Mouse (Mus musculus) G1E-ER4 (cell line): ENCODE measurements around the gene Lrch1. TPM values are rescaled to one million over a fixed set of nuclear protein-coding genes. Genes with fewer than 3 reads are reported as not detected.

Experiments used
- GATA1 ChIP-seq: IDR thresholded peaks from one replicate; pipeline ENCODE4 v1.8.0; 2012; ENCODE audit warnings: low read length, inconsistent platforms
- polyA plus RNA-seq: library from polyadenylated mRNA; stranded (reverse); fragments of >175 nt; gene quantifications from 2 replicates; pipeline ENCODE4 v1.2.3, GENCODE M21; 2012

Gene Lrch1
- polyA plus RNA-seq, 1 experiment = not detected

- no peak for TF ChIP-seq GATA1
Observed at GRCm38 (mm10) chr14:74889304-74889703, 58.4 kb downstream of the Lrch1 start.

DNA sequence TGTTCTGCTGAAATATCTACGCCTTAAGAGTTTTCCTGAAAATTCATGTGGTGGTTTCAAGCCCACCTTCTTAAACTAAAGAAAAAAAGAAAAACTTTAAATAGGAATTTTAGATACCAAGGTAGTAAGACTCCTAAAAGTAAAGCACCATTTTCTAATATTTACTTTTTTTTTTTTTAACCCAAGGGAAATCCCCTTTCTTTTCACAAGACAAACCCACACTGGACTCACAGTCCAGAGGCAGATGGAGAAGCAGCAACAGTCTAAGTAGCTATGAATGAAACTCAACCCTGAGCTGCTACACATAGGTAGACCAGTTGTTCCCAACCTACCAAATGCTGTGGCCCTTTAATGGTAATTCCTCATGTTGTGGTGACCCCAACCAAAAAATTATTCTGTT lies 59.6 kb downstream of the Lrch1 start:
- no peak for TF ChIP-seq GATA1

- no peak for TF ChIP-seq GATA1
Observed at GRCm38 (mm10) chr14:74886453-74886852, 61.2 kb downstream of the Lrch1 start.

DNA sequence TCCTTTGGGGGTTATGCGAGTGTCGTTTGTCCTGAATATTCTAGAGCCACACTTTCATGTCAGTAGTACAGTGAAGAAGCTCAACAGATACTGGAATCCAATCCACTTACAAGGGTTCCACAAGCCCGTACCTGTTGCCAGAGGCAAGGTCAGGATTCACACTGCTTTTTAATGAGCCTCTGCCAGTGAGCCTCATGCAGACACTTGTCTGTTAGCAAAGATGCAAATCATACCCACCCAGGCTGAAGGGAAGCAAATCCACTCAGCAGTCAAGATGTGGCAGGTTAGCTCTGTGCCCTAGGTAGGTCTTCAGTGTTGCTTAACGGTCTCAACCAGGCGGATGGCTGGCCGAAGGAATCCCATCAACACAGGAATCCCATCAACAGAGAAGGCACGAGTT lies 62.8 kb downstream of the Lrch1 start:
- no peak for TF ChIP-seq GATA1

- TF ChIP-seq GATA1 = no peak
Observed at GRCm38 (mm10) chr14:74884024-74884680, 63.5 kb downstream of the Lrch1 start.

GRCm38 (mm10) chr14:74883204-74883603 lies 64.5 kb downstream of the Lrch1 start:
- TF ChIP-seq GATA1 = no peak

DNA sequence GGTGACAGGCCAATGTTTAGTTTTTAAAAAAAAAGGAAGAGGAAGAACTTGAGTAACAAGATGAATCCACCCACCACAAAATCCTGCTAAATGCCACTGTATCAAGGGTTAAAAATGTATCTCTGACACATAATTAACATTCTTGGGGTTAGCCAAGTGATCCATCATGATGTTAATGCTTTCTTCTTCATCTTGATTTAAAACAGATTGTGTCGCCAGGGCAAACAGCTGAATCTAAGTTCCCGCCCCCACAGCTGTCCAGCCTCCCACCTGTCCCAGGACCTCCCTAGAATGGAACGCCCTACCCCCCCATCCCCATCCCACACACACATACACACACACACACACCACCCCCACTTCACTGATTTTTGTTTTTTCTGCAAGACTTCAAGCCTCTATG lies 64.9 kb downstream of the Lrch1 start:
- no peak for TF ChIP-seq GATA1

DNA sequence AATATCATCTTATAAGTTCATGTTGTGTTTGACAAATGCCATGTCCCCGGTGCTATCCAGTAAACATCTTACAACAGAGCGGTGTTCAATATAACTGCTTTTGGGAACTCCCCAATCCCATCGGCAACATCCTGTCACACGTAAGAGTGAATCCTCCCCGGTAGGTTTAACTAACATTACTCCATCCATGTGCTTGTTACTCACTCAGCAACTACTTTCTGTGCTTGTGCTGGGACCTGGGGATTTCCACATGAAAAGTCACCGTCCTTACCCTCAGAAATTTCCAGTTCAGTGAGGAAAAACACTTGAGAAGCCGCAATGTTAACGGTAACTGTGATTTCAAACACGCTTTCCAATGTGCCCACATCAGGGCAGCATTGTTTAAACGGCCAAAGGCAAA lies 66.8 kb downstream of the Lrch1 start:
- TF ChIP-seq GATA1 = no peak

DNA sequence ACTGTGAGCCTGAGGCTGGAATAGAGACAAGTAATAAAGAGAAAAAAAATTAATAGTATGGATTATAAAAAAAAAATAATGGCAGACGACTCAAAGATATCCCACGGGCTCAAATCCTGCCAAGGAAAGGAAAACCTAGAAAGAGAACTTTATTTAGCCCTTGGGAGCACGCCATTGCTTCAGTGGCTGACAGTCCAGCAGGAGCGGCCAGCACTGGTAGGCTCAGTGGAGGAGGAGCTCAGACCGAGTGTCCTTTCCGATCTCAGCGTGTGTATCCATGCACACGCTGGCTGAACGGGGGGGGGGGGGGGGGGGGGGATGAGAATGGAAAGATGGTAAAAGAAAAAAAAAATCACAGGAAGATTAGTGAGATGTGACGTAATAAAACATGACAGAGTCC lies 68.2 kb downstream of the Lrch1 start:
- TF ChIP-seq GATA1 = no peak

- no peak for TF ChIP-seq GATA1
Observed at GRCm38 (mm10) chr14:74877287-74877686, 70.4 kb downstream of the Lrch1 start.

GRCm38 (mm10) chr14:74871220-74871619 lies 76.5 kb downstream of the Lrch1 start:
- TF ChIP-seq GATA1 = no peak

DNA sequence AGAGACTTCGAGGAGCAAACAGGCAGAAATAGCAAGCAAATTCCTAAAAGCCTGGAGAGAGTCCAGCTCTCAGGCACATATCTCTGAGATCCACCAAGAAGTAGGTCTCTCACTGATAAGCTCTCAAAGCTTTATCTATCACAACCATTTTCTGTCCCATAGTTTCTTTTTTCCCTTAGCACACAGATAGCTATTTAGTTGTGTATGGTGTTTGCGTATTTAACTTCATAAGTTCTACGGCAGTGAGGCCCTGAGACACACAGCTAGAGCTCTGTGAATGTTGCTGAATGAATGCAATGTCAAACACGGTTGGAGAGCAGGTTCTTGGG lies 78.8 kb downstream of the Lrch1 start:
- no peak for TF ChIP-seq GATA1

- no peak for TF ChIP-seq GATA1
Observed at GRCm38 (mm10) chr14:74868188-74868901, 79.3 kb downstream of the Lrch1 start.

DNA sequence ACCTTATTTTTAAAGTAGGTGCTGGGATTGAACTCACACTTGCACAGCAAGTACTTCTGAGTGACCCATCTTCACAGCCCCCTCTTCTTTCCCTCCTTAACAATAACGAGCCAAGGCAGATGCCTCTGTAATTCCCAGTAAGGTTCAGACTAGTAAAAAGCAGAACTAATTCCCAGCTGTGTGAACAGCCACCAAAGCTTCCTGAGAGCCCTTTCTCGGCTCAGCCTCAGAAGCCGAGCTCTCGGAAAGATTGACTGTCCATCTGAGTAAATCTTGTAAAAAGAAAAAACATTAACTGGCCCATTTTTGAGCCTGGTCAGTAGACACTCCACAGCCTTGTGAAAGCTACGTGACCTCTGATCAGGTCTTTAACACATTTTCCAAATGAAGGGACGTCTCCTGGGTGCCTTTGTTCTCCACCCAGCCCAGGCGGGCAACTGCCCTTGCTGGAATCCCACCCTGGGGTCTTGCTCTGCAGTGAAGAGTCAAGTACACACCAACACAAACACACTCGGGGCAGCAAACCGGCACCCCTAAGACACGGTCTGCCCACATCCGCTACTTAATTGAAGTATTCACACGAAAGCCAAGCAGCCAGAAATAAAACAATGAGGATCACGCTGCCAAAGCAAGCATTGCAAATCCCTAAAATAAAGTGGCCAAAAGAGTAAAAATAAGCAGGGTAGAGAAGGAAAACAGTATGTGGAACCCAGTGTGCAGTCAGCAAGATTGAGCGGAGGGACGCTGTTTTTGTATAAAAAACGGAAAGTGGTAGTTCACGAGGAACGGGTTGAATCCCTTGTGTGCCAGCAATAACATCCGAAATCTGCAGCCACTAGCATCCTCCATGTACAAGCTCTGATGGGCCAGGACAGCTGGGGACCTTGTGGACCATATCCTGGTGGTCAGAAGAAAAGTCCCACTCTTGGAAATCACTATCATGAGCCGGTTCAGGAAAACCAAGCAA lies 80.3 kb downstream of the Lrch1 start:
- no peak for TF ChIP-seq GATA1

DNA sequence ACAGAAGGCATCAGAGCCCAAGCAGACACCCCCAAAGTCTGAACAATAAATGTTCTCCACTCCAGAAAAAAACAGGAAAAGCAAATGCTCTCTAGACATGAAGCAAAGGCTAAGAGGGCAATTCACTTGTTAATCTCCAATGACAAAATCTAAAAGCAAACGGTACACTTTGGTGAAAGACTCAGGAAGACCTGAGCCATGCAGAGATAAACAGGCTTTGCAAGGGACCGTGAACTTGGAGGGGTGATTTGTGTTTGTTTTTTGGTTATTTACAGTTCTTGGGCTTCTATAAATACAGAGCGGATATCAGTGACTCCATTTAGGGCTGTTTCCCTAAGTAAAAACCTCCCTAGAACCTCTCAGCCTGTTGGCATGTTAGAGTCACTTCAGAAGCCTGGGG lies 81.9 kb downstream of the Lrch1 start:
- TF ChIP-seq GATA1 = no peak

- TF ChIP-seq GATA1 = no peak
Observed at GRCm38 (mm10) chr14:74864805-74865483, 82.7 kb downstream of the Lrch1 start.
